Mouse (Mus musculus) heart, adult 2 months (tissue): ENCODE data around the gene C2.
A peak's percentile ranks its signal among the peaks of the same experiment; 100 is the strongest.
"Not testable (repeated sequence)": the region's sequence is repeated elsewhere in the genome, so short reads cannot be mapped to it uniquely, and the experiment has no call there.

ENCODE experiments used
- CTCF ChIP-seq: fragments of 200-600 bp; IDR thresholded peaks from 2 replicates; pipeline ENCODE4 v1.8.1; 2022; ENCODE audit warnings: antibody characterized with exemption, mild to moderate bottlenecking, moderate library complexity
- EP300 ChIP-seq: fragments of 200-500 bp; IDR thresholded peaks from 2 replicates; pipeline ENCODE4 v1.6.1; 2011; ENCODE audit warnings: low read depth, low read length, control low read depth; ENCODE audit not compliant: insufficient read depth
- POLR2A ChIP-seq: fragments of 200-500 bp; IDR thresholded peaks from 2 replicates; pipeline ENCODE4 v1.6.1; 2011; ENCODE audit warnings: mild to moderate bottlenecking, low read depth, low read length, control low read depth; ENCODE audit not compliant: insufficient read depth

DNA sequence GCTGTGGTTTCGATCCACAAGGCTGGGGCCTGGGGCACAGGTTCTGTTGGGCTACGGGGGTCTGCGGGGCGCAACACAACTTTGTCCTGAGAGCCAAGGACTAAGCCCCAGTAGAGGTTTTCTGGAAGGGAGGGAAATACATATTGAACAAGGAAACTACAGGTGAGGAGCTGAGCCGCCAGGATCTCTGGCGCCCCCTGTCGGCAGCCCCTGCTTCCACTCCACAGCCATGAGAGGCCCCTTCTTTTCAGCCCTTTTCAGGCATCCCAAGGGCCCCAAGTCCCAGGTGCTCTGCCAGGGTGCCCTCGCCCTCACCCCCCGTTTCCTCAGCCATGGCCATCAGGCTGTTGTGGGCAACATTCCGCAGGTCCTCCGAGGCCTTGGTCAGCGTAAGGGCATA, 84.3 kb downstream of the C2 start:
- TF ChIP-seq CTCF = peak; percentile 82
- not testable (repeated sequence) for TF ChIP-seq POLR2A, EP300
